Mouse (Mus musculus): Measurements from ENCODE around the gene Hs3st3a1. TPM values are rescaled to one million over a fixed set of nuclear protein-coding genes. Genes with fewer than 3 reads are reported as not detected.

Hs3st3a1 gene
- not detected for polyA plus RNA-seq (2017; shearing (Covaris generic))

DNA sequence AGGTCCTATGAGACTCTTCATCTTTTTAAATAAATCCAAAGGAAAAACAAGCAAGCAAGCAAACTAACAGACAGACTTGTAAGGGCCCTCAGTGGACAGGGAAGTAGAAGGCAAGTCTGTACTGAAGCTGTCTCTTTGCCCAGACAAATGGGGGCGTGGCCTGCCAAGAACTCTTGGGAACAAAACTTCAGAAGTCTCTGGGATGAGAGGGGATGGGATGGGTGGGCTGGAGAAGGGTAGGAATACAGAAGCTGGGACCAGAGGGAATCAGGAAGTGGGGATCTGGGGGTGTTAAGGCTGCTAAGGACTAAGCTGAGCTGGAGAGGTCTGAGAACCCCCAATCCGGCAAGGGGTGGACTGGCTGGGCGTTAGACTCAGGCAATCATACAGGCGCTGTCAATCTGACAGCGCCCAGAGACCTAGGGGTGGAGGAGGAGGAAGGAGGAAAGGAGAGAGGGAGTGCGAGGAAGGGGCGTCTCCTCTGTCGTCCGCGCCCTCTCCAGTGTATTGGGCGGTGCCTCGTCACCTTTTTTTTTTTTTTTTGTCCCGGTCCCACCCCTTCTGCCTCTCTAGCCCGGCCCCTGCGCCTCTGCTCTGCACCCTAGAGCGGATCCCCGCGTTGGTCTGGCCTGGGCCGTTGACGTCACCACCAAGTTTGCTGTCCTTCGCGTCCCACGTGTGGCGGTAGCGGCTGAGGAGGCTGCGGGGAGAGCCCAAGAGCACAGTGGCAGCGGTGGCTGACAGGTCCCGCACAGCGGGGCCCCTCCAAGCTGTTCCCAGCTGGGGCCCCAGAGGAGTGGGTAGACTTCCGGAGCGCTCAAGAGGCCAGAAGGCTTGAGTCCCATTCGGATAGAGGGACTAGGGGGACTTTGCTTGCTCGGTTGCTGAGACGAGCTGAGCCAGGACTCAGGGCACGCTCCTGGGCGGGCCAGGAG lies at the start of gene Hs3st3a1:
Gene Hs3st3a1 (plus strand): TSS at position 722 of the 935 bp plus-strand sequence.

DNA sequence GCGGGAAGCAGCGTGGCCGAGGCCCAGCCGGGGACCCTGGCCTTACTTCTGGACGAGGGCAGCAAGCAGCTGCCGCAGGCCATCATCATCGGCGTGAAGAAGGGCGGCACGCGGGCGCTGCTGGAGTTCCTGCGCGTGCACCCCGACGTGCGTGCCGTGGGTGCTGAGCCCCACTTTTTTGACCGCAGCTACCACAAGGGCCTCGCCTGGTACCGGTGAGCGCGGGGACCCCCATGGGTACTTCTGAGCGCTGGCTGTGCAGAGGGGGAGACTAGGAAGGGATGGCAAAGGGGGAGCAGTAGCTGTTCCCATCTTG lies 1.2 kb downstream of the Hs3st3a1 start, which contains the start of gene F930015N05Rik:
Gene F930015N05Rik (minus strand): TSS at position 242 of the 316 bp plus-strand sequence.

Other genes with a start within 250 kb of the Hs3st3a1 start
- not detected for gene F930015N05Rik, start 1.3 kb downstream of the Hs3st3a1 start, polyA plus RNA-seq (2017; shearing (Covaris generic))

Measured in activated CD4-positive, CD25-positive, alpha-beta regulatory T cell, adult 9 weeks (primary cell).